Mouse (Mus musculus) hindbrain, embryonic 13.5 days (tissue): ENCODE results near the gene Dcaf6. TPM values are rescaled to one million over a fixed set of nuclear protein-coding genes. Genes with fewer than 3 reads are reported as not detected.

Experiments used
- ATAC-seq: fragments of 200-750 bp; cut with Nextera tagmentation; 2 replicates; pipeline ENCODE4 v1.8.0; 2017; ENCODE audit warnings: moderate TSS enrichment; ENCODE audit not compliant: low FRiP score
- H3K27ac ChIP-seq: fragments of 300-500 bp; sonication (generic); 2 replicates; pipeline ENCODE4 v1.5.1; 2015; ENCODE audit warnings: inconsistent platforms, mild to moderate bottlenecking, moderate library complexity
- H3K27me3 ChIP-seq: fragments of 300-500 bp; sonication (generic); 2 replicates; pipeline ENCODE4 v1.6.1; 2015; ENCODE audit warnings: mild to moderate bottlenecking, inconsistent platforms
- H3K36me3 ChIP-seq: fragments of 300-500 bp; sonication (generic); 2 replicates; pipeline ENCODE4 v1.6.1; 2015; ENCODE audit warnings: mild to moderate bottlenecking, inconsistent platforms
- H3K4me1 ChIP-seq: fragments of 300-500 bp; sonication (generic); replicated peaks from 2 replicates; pipeline ENCODE4 v1.6.1; 2015; ENCODE audit warnings: inconsistent platforms
- H3K4me2 ChIP-seq: fragments of 300-500 bp; sonication (generic); 2 replicates; pipeline ENCODE4 v1.6.1; 2015; ENCODE audit warnings: inconsistent platforms, mild to moderate bottlenecking, moderate library complexity
- H3K4me3 ChIP-seq: fragments of 300-500 bp; sonication (generic); 2 replicates; pipeline ENCODE4 v1.5.1; 2015; ENCODE audit warnings: mild to moderate bottlenecking, inconsistent platforms
- H3K9ac ChIP-seq: fragments of 300-500 bp; sonication (generic); 2 replicates; pipeline ENCODE4 v1.6.1; 2015; ENCODE audit warnings: mild to moderate bottlenecking, inconsistent platforms
- H3K9me3 ChIP-seq: fragments of 300-500 bp; sonication (generic); 2 replicates; pipeline ENCODE4 v1.6.1; 2016; ENCODE audit warnings: inconsistent platforms
- WGBS: fragments of 180-500 bp; shearing (Covaris S2); methylation state at CpG from one replicate; pipeline ENCODE4 v1.1.7; 2015; 5-methylcytosine and 5-hydroxymethylcytosine counted together
- polyA plus RNA-seq: library from polyadenylated mRNA; unstranded; fragments of >200 nt; fragmentation: Nextera tagmentation; extraction: Ambion mirVana; gene quantifications from 2 replicates; pipeline ENCODE4 v1.2.1, GENCODE M21; 2015

The Dcaf6 gene
- polyA plus RNA-seq, 1 experiment from 2014 or later, result 14.6 TPM

DNA sequence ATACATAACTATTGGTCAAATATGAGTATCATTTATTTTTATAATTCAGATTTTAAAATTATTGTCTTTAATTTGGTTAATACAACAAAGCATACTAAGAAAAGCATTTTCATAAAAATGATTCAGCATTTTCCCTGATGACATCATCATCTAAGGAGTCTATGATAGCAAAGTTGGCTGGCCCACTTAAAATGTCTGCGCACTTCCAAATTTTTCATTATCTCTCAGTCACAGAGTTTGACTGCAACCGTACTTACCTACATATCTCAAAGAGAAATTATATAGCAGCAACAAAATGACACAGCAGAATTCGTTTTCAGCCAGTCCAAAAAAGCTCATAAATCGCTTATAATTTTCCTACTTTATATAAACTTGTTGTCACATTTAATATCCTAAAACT, 64.3 kb downstream of the Dcaf6 start:
- H3K27ac ChIP-seq, result no peak overlapping the region
- H3K4me3 ChIP-seq, result no peak overlapping the region
- H3K4me2 ChIP-seq, result no peak overlapping the region
- H3K9ac ChIP-seq, result no peak overlapping the region
- H3K27me3 ChIP-seq, result no peaks in the 10 kb centered on the region
- WGBS, result 94% methylated on average over 4 of the region's 4 CpGs
- no peaks in the 10 kb centered on the region for H3K9me3 ChIP-seq
- no peaks in the 10 kb centered on the region for H3K4me1 ChIP-seq
- ATAC-seq, result no peak
- H3K36me3 ChIP-seq, result no peaks in the 10 kb centered on the region

DNA sequence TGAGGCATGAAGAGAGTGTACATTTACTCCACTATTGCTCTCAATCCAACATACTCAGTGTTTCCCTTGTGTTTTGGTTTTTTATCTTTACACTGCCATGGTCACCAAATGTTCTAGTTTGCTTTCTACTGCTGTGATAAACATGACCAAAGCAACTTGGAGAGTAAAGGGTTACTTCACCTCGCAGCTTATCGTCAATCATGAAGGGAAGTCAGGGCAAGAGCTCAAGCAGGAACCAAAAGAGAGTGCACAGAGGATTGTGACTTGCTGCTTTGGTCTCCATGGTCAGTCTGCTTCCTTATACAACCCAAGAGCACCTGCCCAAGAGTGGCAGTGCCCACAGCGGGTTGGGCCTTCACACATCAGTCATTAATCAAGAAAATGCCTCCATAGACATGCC, 65.4 kb downstream of the Dcaf6 start:
- ATAC-seq, result no peak
- no peaks in the 10 kb centered on the region for H3K36me3 ChIP-seq
- H3K9me3 ChIP-seq, result no peaks in the 10 kb centered on the region
- no peak overlapping the region for H3K4me3 ChIP-seq
- no peak overlapping the region for H3K9ac ChIP-seq
- H3K4me2 ChIP-seq, result no peak overlapping the region
- H3K4me1 ChIP-seq, result no peaks in the 10 kb centered on the region
- H3K27ac ChIP-seq, result no peak overlapping the region
- H3K27me3 ChIP-seq, result no peaks in the 10 kb centered on the region
- WGBS, result 76% methylated on average over 3 of the region's 3 CpGs

DNA sequence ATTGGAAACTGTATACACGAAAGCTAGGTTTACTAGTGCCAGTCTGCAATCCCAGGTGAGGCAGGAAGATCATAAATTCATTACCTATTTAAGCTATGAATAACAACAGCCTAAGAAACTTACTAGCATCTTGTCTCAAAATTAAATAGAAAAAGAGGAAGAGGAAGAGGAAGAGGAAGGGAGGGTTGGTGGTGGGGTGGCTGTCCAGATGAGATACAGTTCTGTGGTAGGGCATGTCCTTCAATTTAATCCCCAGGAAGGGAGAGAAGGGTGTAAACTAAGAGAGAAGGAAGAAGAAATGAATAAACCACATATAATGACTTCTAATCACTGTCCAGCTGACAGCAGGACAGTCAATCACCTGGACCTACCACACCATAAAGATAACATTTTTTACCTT, 67.2 kb downstream of the Dcaf6 start:
- H3K27ac ChIP-seq, result no peak overlapping the region
- H3K9me3 ChIP-seq, result no peaks in the 10 kb centered on the region
- no peak overlapping the region for H3K9ac ChIP-seq
- 93% methylated on average over 1 of the region's 1 CpGs for WGBS
- ATAC-seq, result no peak
- H3K4me2 ChIP-seq, result no peak overlapping the region
- no peaks in the 10 kb centered on the region for H3K27me3 ChIP-seq
- no peak overlapping the region for H3K4me3 ChIP-seq
- H3K4me1 ChIP-seq, result no peaks in the 10 kb centered on the region
- H3K36me3 ChIP-seq, result peaks cover 10% of the 10 kb centered on the region; the same call in 1 of the 2 replicates

DNA sequence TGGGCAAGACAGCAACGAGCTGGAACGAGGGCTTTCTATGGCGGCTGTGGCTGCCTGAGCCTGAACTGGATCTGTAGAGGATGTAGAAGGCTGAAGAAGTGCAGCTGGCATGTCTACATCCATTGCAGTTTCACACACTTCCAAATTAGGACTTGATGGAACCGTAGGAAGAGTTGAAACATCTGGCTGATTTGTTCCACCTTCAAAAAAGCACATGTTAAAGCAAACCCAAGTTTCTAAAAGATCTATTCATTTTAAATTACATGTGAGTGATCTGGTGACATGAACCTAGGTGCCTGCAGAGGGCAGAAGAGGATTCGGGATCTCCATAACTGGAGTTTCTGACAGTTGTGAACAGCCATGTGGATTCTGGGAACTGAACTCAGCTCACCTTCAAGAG, 71.6 kb downstream of the Dcaf6 start:
- Histone ChIP-seq H3K36me3 (peaks cover 16% of the 10 kb centered on the region), H3K4me2 (no peak overlapping the region), H3K4me3 (no peak overlapping the region), H3K9me3 (no peaks in the 10 kb centered on the region), H3K27ac (no peak overlapping the region), H3K27me3 (no peaks in the 10 kb centered on the region), H3K4me1 (no peaks in the 10 kb centered on the region), H3K9ac (no peak overlapping the region)
- 88% methylated on average over 5 of the region's 5 CpGs for WGBS
- ATAC-seq, result no peak

DNA sequence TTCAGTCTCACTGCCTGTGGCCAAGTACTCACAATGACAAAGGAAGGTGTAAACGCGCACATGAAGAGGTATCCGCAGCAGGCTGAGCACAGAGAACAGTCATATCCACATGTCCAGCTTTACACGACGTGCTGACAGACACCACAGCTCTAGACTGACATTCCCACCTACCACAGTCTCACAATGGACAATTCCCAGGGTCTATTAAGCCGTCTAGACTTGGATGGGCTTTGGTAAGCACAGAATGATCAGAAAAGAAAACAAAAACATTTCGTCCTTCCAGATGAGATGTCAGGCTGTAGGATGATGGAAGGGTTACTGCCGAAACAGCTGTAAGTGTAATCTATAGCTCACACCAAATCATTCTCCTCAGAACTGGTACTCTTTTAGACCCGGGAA, 73.8 kb downstream of the Dcaf6 start:
- no peak overlapping the region for H3K4me3 ChIP-seq
- H3K9me3 ChIP-seq, result no peaks in the 10 kb centered on the region

DNA sequence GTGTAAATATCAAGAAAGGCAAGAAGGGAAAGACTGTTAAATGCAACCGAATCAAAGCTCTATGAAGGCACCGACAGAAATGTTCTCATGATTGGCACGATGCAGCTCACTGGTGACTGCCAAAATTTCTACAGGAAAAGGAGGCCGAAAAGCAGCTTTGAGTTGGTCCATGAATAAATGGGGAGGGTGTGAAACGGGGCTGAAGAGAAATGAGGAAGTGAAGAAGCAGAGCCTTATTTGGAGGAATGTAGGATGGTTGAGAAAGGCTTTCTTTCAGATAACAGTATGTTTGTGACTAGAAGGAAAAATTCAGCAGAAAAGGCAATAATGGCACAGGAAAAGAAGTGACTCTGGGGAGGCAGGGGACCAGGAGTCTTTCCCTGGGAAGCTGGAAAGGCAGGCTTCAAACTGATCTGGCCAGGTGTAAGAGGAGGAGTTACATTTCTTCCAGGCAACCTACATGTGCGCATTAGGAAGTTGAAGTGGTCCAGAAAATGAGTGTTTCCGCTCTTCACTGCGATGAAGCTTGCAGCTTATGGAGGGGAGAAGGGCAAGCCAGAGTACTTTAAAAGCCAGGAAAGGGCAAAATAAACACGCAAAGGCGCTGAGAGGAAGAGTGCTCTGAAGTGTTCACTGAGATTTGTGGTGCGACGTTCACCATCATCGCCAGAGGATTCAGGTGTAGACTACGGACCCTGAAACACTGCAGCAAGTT, 74.3 kb downstream of the Dcaf6 start:
- no peaks in the 10 kb centered on the region for H3K27me3 ChIP-seq
- 93% methylated on average over 14 of the region's 14 CpGs for WGBS
- no peaks in the 10 kb centered on the region for H3K9me3 ChIP-seq
- no peak overlapping the region for H3K4me3 ChIP-seq
- H3K9ac ChIP-seq, result no peak overlapping the region
- no peak overlapping the region for H3K4me2 ChIP-seq
- ATAC-seq, result no peak
- no peak overlapping the region for H3K27ac ChIP-seq
- peaks cover 16% of the 10 kb centered on the region for H3K36me3 ChIP-seq
- no peaks in the 10 kb centered on the region for H3K4me1 ChIP-seq

More for the DNA sequence above, 73.8 kb downstream of the Dcaf6 start:
- Histone ChIP-seq H3K4me1 (no peaks in the 10 kb centered on the region), H3K36me3 (peaks cover 16% of the 10 kb centered on the region), H3K4me2 (no peak overlapping the region), H3K9ac (no peak overlapping the region), H3K27ac (no peak overlapping the region), H3K27me3 (no peaks in the 10 kb centered on the region)
- ATAC-seq, result no peak
- WGBS, result 84% methylated on average over 9 of the region's 9 CpGs

DNA sequence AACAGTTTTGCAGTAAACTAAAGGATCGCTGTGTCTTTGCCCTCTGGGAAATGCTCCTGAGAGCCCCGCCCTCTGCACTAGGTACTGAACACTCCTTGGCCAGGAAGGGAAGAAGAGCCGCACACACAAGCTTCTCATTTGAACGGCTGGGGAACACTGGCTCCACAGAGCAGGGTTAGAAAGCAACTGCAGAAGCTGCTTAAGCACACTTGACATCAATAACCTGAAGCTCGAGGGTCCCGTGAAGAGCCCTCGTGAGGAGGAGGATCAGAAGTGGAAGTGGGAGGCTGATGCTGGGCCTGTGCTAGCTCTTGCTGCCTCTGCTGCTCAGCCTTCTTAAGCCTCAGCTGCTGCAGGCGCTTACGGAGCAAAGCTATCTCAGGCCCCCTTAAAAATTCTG, 86.4 kb downstream of the Dcaf6 start:
- no peak overlapping the region for H3K27ac ChIP-seq
- no peak for ATAC-seq
- H3K9me3 ChIP-seq, result no peaks in the 10 kb centered on the region
- no peaks in the 10 kb centered on the region for H3K4me1 ChIP-seq
- H3K4me2 ChIP-seq, result no peak overlapping the region
- H3K9ac ChIP-seq, result no peak overlapping the region
- no peaks in the 10 kb centered on the region for H3K27me3 ChIP-seq
- 76% methylated on average over 9 of the region's 9 CpGs for WGBS
- H3K36me3 ChIP-seq, result peaks cover 4% of the 10 kb centered on the region; the same call in 1 of the 2 replicates
- H3K4me3 ChIP-seq, result no peak overlapping the region

DNA sequence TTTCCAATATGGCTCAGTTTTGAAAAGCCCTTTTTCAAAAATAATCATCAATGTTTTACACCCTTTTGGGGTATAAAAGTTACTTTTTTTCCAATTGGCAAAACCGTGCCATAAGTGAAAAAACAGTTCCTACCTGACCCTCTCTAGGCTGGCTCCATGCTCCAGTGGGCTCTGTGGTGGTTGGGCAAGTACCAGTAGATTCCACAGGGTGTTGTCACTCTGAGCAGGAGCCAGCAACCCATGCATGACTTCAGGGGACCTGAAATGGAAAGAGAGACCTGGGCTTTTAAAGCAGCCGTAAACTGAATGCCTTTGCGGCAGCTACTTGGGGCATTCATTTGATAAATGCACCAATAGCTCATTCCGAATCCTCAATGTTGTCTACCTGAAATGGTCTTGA, 89.3 kb downstream of the Dcaf6 start:
- Histone ChIP-seq H3K4me3 (no peak overlapping the region), H3K9me3 (no peaks in the 10 kb centered on the region), H3K4me1 (no peaks in the 10 kb centered on the region), H3K36me3 (no peaks in the 10 kb centered on the region), H3K27ac (no peak overlapping the region), H3K4me2 (no peak overlapping the region), H3K27me3 (no peaks in the 10 kb centered on the region), H3K9ac (no peak overlapping the region)
- no peak for ATAC-seq
- 90% methylated on average over 4 of the region's 4 CpGs for WGBS

DNA sequence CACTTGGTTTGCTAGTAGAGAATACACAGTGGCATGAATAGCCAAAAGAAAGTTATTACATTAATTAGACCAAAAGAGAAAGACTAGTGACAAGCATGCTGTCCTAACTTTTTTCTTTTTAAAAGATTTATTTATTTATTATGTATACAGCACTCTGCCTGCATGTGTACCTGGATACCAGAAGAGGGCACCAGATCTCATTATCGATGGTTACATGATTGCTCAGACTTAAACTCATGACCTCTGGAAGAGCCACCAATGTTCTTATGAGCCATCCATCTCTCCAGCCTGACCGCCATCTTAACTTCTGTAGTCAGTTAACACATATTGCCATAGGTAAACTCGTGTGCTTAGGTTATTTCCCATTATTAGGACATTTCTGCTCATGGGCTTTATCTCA, 95.2 kb downstream of the Dcaf6 start:
- Histone ChIP-seq H3K4me3 (no peak overlapping the region), H3K27me3 (no peaks in the 10 kb centered on the region), H3K4me1 (no peaks in the 10 kb centered on the region), H3K9me3 (no peaks in the 10 kb centered on the region), H3K9ac (no peak overlapping the region), H3K27ac (no peak overlapping the region), H3K36me3 (no peaks in the 10 kb centered on the region), H3K4me2 (no peak overlapping the region)
- 97% methylated on average over 3 of the region's 3 CpGs for whole genome bisulfite sequencing
- no peak for ATAC-seq

DNA sequence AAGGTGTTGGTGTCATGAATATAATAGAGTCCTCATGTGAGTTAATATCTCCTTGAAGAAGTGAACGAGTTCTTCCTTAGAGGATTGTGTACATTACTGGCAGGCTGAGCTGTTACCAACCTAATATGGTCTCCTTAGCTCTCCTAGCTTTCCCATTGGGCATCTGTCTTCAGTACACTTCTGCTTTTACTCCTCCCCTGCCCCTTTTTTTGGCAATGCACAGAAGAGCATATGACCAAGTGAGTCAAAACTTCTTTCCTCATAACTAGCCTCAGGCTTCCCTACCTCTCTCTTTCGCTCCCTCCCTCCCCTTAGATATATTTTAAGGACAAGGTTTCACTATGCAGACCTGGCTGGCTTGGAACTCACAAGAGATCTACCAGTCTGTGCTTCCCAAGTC, 97.0 kb downstream of the Dcaf6 start:
- H3K27ac ChIP-seq, result no peak overlapping the region
- no peak overlapping the region for H3K4me2 ChIP-seq
- H3K4me3 ChIP-seq, result no peak overlapping the region
- no peaks in the 10 kb centered on the region for H3K36me3 ChIP-seq
- ATAC-seq, result no peak
- H3K9me3 ChIP-seq, result no peaks in the 10 kb centered on the region
- H3K9ac ChIP-seq, result no peak overlapping the region
- 84% methylated on average over 2 of the region's 2 CpGs for WGBS
- no peaks in the 10 kb centered on the region for H3K27me3 ChIP-seq
- no peaks in the 10 kb centered on the region for H3K4me1 ChIP-seq

DNA sequence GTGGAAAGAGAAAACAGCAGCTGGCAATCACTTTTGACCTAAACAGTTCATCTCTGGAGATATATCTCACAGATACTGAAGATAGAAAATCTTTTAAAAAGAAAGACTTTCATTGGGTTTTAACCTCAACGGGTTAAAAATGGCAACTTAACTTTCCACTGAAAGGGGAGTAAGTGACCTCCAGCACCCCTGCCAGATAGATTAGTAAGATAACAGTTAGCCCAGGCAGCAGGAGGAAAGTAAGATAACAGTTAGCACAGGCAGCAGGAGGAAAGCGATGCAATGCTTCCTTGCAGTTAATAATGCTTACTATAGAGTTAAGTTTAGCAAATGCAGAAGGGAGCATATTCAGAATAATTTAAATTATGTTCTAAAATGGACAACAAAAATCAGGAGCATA, 103.9 kb downstream of the Dcaf6 start:
- no peak overlapping the region for H3K27ac ChIP-seq
- H3K9me3 ChIP-seq, result no peaks in the 10 kb centered on the region
- H3K4me2 ChIP-seq, result no peak overlapping the region
- no peaks in the 10 kb centered on the region for H3K4me1 ChIP-seq
- no peak overlapping the region for H3K9ac ChIP-seq
- WGBS, result 71% methylated on average over 2 of the region's 2 CpGs
- ATAC-seq, result no peak
- H3K4me3 ChIP-seq, result no peak overlapping the region
- H3K36me3 ChIP-seq, result peaks cover 5% of the 10 kb centered on the region
- H3K27me3 ChIP-seq, result no peaks in the 10 kb centered on the region

DNA sequence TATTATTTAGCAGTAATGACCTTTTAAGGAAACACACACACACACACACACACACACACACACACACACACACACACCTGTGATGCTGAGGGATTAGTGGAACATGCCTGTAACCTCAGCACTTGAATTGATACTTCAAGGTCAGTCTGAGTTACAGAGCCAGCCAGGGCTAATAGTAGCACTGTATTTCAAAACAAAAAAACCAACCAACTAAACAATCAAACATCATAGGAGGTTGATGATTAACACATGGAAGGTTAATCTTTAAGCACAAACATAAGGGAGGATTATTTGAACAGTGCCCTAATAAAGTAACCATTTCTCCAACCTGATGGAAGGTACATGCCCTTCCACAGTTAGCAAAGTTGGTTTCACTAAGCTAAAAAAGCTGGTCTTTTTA, 111.6 kb downstream of the Dcaf6 start:
- ATAC-seq, result no peak
- Histone ChIP-seq H3K4me2 (no peak overlapping the region), H3K4me3 (no peak overlapping the region), H3K27me3 (no peaks in the 10 kb centered on the region), H3K4me1 (no peaks in the 10 kb centered on the region), H3K27ac (no peak overlapping the region), H3K9ac (no peak overlapping the region), H3K36me3 (peaks cover 17% of the 10 kb centered on the region), H3K9me3 (no peaks in the 10 kb centered on the region)

DNA sequence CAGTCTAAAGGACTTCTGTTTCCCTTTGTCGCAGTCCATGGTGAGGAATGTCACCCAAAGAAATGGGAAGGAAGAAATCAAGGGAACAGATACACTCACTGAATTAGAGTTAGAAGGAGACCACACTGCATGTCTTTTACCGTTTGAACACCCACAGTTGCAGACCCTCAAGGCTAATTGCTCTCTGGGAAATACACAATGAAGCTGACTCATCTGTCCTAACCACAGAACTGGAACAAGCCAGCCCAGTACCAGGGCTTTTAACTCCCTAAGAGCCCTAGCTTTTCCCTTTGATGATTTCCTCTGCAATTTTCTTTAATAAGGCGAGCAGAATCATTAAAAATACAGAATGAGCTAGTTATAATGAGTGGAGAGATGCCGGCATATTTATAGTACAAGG, 115.8 kb downstream of the Dcaf6 start:
- 55% methylated on average over 4 of the region's 4 CpGs for WGBS
- Histone ChIP-seq H3K36me3 (no peaks in the 10 kb centered on the region), H3K4me2 (no peak overlapping the region), H3K4me3 (no peak overlapping the region), H3K27ac (peak overlapping the region; percentile 66), H3K9ac (no peak overlapping the region), H3K4me1 (no peaks in the 10 kb centered on the region), H3K27me3 (no peaks in the 10 kb centered on the region), H3K9me3 (no peaks in the 10 kb centered on the region)
- ATAC-seq, result peak; percentile 81
